Mouse (Mus musculus): Measurements from ENCODE around the gene Kctd11. TPM values are rescaled to one million over a fixed set of nuclear protein-coding genes. Genes with fewer than 3 reads are reported as not detected.
"Not testable (repeated sequence)": the region's sequence is repeated elsewhere in the genome, so short reads cannot be mapped to it uniquely, and the experiment has no call there.

Kctd11 gene
- total RNA-seq, 2 experiments from 2014 or later = 4.1 to 4.2 TPM

DNA sequence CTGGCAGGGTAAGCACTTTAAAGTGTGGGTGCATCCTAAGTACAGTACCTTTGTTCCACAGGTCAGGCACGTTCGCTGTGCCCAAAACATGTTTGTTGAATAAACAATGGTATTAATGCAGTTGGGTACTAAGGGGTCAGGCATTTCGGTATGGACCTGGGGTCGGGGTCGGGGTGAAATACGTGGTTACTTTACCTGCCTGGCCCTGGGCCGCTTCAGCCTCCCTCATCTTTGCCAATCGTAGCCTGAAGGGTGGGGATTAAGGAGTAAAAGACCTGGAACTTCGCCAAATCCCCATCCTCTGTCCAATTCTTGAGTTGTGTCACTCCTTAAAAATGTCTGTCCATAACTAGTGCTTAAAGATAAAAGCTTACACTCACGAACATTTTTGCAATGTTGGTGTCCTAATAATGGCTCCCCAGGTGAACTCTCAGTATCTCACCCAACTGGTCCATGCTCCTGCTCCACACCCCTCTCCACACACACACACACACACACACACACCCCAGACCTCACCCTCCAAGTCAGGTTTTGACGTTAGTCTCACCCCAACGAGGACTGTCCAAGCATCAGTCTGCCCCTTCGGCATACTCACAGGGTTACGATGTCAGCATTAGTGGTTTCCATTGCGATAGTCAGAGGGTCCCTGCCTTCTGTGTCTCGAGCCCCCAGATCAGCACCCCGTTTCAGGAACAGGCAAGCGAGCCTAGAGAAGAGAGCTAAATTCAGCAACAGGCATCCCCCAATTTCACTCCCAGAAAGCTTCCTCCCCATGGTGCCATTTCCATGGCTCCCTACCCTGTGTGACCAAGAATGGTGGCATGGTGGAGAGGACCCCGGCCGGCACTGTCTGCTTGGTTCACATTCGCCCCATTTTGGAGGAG, 823 bp upstream of the Kctd11 start:
- DNase-seq = no peak

DNA sequence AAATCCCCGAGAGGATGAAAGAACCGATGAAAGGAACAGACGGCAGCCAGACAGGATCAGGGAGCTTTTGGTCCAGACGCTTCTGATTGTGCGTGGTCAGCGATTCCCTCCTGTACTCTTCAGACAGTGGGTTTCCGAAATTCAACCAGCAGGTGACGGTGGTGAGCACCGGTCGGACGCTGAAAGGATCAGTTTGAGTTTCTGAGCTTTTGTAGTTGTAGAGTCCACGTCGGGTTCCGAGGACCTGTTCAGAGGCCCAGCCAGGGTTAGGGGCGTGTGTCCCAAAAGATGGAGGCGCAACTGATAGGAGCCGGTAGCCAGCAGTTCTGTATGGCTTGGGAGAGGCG, 727 bp downstream of the Kctd11 start:
- DNase-seq = peak; percentile 79

DNA sequence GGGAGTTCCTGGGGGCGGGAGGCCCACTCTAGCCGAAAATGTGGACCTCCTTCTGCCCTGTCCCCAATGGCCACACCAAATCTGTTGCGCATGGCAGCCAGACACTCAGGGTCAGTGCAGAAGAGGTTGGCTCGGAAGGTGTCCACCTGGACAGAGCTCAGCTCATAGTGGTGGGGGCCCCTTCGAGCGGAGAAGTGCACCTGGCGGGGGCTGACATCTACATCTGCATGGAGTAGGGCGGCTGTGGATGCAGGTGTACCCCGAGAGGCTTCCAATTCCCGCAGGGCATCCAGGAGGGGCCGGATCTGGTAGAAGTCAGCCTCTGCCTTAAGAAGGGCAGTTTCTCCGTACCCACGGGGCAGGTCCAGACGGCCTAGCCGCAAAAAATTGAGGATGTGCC, 1.5 kb downstream of the Kctd11 start:
- no peak for DNase-seq

DNA sequence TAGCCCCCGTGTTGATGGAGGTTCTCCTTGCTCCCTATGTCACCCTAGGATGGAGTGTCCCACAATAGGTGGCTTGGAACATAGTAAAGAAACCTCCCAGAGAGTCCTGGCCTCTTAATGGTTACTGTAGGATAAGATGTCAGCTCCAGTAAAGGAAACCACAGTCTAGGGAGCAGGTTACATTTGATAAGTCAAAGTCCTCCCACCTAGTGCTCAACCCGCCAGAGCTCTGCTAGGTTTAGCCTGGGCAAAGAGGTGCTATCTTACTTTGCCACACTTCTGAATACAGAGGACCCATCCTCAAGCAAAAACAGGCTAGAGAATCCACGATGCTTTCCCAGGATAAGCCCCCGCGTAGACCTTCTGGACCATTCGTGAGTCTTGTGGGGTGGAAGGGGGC, 2.3 kb downstream of the Kctd11 start:
- no peak for DNase-seq

DNA sequence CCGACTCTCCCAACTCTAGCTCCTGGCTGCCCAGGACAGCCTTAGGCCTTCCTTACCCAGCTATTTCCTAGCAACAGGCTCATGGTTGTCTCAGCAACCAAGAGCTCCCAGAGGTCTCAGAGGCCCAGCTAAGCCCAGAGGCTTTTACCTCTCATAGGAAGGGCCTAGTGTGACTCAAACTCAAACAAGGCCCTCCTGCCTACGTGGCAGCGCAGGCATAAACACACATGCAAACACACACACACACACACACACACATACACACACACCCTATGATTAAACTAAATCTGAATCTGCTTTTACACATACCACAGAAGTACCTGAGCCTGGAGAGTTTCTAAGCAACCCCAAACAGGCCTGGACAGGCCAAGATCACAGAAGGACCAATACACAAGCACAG, 2.8 kb downstream of the Kctd11 start:
- DNase-seq = no peak

DNA sequence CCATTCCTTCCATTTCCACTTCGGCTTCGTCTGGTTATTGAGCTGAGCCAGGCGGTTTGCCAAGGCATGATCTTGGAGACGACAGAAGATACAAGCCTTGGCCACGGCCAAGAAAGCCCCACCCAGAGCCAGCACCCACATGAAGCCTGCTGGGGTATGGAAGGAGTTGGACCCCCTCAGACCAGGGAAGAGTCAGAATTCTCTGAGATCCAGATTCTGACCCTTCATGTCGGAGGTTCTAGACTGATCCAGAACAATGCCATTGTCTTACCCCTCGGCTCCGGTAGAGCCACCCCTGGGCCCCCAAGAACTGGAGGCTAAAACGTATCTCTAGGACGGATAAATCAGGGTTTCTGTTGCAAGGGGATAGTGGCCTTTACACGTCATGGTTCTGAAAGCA, 3.3 kb downstream of the Kctd11 start, which contains the start of gene Tmem95:
Gene Tmem95, minus strand, starts transcription at position 141 of the 400 bp plus-strand sequence.
- DNase-seq = no peak

DNA sequence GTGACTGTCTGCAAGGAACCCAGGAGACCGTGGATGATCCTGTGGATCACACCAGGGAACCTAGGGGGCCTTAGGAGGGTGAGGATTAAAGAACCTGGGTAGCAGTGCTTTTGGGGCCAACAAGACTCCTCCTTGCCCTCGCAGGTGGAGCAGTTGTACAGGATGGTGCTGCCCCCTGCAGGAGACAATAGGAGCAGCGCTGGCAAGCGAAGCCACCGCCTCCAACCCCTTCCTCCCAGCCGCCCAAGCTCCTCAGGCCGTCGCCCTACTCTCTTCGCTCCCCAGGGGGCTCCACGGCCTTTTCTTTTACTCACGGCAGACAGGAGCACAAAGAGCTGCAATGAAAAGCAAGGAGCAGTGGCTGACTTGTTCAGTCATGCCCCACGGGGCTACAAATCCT, 4.3 kb downstream of the Kctd11 start:
- DNase-seq = peak; percentile 90

DNA sequence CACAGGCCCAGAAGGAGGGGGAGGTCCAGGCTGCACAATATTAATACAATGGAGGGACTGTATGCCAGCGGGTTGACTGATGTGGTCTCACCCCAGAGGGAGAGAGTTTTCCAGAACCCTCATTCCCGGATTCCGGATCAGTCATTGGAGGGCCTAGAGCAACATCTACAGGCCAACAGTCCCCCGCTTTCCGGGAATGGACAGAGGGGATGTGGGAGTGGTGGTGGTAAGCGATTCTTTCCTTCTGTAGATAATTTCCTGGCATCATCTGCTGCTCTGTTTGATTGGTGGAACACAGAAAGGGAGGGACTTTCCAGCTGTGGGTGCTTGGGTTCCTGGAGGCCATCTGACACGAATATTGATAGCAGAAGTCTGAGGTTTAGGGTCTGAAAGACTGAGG, 5.0 kb downstream of the Kctd11 start:
- no peak for DNase-seq

DNA sequence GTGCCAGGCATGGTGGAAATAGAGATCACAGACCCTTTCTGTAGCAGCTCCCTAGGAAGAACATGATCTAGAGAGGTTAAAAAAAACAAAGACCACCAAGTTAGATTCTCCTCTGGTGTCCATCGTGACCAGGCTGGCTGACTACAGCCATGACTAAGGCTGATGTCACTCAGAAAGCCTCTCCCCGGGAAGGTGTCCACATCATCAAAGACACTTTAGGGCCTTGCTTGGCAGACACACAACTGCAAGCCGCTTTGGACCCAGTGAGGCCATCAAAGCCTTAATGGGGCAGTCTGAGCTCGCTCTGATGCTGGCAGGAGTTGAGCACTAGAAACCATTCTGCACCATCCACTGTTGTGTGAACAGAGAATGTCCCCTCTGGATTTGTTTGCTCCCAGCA, 8.8 kb downstream of the Kctd11 start:
- no peak for DNase-seq

DNA sequence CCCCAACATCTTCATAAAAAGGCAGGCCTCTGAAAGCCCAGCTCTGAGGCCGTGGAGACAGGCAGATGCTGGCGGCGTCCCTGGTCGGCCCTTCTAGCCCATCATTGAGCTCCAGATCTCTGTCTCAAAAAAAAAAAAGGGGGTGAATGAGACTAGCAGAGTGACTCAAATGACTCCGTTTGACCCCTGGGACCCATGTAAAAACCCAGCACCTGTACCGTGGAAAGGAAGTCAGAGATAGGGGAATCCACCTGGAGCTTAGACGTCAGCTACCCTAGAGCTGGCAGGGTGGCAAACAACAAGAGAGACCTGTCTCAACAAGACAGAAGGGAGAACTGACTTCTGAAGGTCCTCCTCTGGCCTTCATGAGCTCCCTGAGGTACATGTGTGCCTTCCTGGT, 9.4 kb downstream of the Kctd11 start:
- DNase-seq = no peak

DNA sequence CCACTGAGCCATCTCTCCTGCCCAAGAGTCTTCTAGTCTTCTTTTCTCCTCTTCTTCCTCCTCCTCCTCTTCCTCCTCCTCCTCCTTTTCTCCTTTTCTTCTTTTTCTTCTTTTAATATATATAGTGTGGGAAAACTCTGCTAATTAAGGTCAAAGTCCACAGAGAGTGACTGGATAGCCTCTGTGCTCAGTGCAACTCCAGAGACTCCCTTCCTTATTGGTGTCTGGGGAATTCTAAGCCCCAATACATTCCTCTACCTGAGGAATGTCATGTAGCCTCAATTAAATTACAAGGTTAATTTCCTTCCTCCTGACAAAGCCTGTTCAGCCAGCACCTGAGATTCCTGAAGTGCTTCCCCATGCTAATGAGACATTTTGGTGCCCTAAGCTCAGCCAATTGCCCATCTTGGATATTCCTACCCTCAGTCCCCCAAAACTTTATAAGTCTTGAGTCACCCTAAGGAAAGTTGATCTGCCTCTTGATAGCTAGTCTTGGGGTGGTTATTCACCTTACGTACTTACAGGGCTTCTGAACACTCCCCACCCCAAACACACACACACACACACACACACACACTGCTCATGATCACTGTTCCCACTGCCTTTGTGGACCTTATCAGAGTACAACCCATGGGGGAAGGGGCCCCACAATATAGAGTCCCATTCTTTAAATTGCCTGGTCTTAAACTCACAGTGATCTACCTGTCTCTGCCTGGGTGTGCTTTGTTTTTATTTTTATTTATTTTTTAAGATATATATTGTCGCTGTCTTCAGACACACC, 10.7 kb downstream of the Kctd11 start:
- no peak for DNase-seq

DNA sequence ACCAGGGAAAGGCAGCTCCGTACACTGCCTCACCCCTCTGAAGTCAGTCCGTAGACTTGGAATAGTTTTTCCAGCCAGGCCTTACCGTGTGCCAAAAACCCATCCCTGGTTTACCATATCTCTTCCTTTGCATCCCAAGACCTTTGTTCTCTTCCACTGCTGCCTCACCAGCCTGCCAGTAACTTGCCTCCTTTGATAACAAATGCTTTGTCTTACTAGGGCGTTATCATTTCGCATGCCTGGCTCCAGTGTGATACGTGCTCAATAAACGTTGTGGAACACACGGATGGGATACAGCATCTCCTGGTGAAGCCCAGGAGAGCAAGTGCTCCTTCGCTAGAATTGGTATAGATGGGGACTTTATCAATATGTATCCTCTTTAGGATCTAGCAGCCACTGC, 13.9 kb downstream of the Kctd11 start:
- DNase-seq = no peak

DNA sequence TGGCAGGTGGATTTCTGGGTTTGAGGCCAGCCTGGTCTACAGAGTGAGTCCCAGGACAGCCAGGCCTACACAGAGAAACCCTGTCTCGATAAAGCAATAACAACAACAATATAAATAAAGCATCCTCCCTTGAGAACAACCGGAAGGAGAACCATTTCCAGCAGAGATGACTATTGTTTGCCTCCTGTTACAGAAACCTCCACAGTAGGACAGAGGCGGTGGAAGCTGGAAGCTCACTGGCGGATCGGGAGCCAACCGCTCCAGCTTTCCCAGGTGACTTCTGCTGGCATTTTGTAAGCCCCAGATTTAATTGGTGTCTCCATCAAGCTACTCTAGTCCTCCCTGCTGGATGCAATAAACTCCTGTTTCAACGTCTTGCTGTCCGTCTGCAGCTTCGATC, 15.6 kb downstream of the Kctd11 start:
- DNase-seq = no peak

DNA sequence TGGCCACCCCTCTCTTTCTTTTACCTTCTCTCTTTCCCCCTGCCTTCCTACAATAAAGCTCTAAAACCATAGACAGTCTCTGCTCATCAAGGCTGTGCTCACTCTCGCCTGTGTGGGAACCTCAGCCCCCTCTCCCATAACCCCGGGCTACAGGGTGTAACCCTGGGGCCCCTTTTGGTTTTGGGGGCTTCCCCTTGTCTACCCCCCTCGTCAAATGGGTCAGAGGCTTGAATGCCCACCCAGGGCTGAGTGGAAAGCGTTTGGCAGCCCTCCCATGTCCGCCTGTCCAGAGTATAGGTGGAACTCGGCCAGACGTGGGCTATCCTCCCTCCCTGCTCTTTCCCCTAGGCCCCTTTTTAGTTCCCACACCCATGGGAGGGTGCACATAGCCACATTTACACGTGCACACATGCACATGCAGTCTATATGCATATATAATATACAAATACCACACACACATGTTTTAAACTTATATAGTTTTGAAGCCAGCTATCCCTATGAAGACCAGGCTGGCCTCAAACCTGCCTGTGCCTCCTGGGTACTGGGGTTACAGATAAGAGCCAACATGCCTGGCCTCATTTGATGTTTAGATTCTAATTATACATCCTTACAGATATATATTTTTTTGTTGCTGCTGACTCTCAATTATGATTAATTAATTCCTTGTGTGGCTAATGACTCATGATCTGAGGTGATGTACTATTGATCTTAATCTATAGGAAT, 16.9 kb downstream of the Kctd11 start:
- DNase-seq = no peak

DNA sequence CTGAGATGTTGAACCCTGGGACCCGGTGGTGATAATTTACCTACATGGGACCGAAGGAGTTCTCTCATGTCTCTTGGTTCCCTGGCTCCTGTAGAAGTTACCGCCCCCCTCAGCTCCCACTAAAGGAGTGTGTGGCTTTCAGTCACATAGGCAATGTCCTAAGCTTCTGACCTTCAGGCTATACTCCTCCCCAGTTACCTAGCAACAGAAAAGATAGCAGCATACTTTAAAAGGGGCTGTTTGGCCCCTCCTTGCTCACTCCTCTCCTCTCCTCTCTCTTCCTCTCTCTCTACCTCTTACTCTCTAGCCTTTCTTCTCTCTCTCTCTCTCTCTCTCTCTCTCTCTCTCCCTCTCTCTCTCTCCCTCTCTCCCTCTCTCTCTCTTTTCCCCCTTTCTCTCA, 17.5 kb downstream of the Kctd11 start:
- DNase-seq = not testable (repeated sequence)

DNA sequence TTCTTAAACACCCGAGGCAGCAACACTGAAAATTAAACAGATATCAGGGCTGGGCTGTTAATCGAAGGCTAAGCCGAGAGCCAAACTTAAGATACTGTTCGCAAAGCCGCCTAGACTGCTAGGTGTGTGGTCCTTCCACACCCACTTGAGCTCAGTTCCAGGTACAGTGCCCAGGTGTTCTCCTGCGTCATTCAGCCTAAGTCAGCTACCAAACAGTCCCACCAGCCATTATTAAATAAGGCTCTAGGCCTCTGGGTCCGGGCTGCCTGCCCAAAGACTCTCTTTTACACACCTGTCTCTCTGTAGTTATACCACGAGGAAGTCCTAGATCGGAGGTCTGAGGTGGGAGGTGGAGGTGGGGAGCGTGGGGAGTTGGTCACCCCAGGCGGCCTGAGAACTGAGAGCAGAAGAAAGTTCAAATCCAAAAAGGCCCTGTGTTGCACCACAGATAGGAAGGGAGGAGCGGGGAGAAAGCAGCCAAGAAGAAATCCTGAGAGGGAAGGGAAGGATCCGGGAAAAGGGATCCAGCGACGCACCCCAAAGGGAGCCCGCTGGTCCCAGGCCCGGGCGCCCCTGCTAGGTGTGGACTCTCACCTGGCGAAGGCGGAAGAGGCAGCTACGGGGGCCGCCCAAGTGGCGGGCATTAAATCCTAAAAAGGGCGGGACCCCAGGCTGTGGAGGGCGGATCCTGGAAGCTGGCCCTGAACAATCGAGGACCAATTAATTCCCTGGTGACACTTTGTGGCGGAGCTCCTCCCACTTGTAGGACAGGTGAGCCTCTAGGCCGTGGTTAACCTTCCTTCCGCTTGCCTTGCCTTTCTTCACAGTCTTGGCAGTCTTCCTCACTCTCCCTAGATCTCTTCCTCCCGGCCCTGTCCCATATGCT, 22.9 kb downstream of the Kctd11 start, which contains the start of gene Tnk1:
Gene Tnk1, minus strand, starts transcription at position 618 of the 886 bp plus-strand sequence.
- no peak for DNase-seq

DNA sequence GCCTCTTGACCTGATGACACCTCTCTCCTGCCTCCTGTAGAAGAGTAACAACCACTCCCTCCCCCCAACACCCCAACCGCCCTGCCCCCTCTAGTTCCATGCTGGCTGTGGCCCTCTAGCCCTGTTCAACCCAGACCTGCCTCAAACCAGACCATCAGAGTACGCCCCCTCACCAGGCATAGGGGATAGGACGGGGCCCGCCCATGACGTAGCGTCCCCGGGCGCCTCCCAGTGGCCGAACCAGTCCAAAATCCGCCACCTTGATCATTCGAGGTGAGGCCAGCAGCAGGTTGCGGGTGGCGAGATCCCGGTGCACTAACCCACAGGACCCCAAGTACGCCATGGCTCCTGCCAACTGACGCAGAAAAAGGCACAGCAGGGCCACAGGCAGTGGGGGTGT, 25.9 kb downstream of the Kctd11 start:
- DNase-seq = peak; percentile 69

DNA sequence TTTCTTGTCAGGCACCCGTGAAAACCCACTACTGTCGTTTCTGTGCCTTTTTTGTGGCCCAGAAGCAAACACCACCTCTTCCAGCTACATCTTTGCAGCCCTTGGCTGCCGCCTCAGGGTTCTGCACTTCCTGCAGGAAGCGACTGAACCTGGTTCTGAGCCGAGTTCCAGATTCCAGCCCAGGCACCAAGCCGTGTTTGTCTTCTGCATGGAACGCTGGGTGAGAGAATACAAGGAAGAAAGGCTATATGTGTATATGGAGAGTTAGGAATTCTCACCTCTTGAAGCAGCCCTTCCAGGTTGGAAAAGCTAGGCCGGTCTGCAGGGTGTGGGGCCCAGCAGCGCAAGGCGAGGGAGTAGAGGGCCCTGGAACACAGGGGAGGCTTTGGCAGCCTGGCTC, 26.5 kb downstream of the Kctd11 start:
- DNase-seq = no peak

DNA sequence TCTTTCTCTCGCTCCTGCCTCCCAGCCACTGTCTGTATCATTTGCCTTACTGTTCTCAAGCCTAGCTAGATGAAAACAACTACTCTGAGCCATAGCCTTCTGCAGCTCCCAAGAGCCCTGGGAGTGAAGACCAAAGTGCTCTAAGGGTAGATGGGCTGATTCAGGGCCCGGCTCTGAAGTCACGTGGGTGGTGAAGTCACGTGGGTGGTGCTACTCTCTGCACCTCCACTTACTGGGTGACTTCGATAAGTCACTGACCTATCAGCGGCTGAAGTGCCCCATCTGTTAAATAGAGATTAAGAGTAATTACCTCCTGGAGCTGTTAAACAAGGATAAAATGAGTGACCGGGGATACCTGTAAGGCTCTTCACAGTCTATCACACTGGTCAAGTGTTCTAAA, 27.2 kb downstream of the Kctd11 start:
- DNase-seq = no peak

DNA sequence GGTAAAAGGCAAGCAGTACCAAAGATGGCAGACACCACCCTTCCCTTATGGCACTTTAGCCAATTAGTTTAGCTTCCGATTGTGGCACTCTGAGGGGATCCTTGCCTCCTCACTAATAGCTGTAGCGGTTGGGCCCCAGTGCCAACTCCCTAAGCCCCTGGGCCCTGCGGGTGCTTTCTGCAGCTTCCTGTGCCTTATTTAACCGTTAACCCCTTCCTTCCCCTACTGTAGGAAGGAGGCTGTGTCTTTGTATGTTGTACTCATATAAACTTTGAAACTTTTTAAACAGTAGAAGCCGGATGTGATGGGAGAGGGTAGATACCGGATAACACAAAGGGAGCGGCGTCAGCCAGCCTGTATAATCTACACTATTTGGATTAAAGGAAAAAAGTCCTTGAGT, 30.5 kb downstream of the Kctd11 start:
- no peak for DNase-seq

DNA sequence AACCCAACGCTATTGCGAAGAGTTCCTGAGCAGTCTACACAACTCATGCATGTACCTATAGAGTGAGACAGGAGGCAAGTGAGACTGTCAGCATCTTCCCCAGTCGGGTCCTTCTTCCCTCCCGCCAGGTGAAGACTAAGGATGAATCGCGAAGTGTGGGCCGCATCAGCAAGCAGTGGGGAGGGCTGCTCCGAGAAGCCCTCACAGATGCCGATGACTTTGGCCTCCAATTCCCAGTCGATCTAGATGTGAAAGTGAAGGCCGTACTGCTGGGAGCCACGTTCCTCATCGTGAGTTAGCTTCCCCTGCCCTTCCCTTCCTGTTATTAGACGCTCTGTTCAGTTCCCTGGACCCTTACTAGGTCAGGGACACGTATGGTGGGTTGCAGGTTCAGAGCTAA, 31.3 kb downstream of the Kctd11 start:
- no peak for DNase-seq

DNA sequence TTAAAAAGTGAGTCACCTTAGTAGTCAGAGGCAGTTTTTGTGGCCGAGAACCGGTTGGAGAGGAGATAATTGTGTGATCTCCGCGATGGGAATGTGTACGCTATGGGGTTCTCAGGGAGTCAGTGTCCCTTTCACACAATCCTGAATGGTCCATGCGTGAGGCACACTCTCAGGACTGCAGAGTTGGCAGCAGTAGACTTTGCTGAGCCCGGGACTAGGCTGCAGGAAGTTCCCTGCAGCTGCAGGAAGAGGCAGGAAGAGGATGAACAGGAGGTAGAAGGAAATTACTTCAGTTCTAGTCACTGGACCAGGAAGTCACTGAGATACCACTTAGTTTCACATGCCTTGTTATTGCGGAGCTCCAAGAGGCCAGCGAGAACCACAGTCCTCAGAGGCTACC, 32.1 kb downstream of the Kctd11 start:
- no peak for DNase-seq
